Mouse (Mus musculus): ENCODE measurements at regions not wholly inside any gene's neighbourhood (a gene's known extent, or its start where the extent isn't known, plus 50 kb on each side); places are given as distances from the start of the nearest gene placed in this dataset.

DNA sequence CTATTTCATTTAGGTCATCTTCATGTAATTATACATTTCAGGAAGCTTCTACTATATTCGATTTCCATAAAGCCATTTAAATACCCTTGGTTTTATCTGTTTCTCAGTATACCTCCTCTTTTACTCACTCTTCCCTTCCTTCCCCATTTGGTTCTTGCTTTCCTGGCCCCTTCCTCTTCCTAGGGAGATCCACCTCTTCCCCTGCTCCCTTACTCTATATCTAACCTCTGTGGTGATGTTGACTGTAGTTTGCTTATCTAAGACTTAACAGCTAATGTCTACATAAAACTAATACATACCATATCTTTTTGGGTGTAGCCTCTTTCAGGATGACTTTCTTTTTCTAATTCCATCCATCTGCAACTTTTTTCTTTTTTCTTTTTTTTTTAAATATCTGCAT lies 92.9 kb upstream of the Tbc1d5 start:
- TF ChIP-seq CTCF (IDR thresholded peaks at IDR 0.05; ENCODE audit: low read depth, low read length) (no peak), POLR2A (IDR thresholded peaks at IDR 0.05; ENCODE audit: borderline replicate concordance, low read depth, low read length) (no peak)

Data from bone marrow macrophage, adult 2 months (primary cell).